Mouse (Mus musculus): Measurements from ENCODE around the gene Mrps18a.

Mrps18a gene

DNA sequence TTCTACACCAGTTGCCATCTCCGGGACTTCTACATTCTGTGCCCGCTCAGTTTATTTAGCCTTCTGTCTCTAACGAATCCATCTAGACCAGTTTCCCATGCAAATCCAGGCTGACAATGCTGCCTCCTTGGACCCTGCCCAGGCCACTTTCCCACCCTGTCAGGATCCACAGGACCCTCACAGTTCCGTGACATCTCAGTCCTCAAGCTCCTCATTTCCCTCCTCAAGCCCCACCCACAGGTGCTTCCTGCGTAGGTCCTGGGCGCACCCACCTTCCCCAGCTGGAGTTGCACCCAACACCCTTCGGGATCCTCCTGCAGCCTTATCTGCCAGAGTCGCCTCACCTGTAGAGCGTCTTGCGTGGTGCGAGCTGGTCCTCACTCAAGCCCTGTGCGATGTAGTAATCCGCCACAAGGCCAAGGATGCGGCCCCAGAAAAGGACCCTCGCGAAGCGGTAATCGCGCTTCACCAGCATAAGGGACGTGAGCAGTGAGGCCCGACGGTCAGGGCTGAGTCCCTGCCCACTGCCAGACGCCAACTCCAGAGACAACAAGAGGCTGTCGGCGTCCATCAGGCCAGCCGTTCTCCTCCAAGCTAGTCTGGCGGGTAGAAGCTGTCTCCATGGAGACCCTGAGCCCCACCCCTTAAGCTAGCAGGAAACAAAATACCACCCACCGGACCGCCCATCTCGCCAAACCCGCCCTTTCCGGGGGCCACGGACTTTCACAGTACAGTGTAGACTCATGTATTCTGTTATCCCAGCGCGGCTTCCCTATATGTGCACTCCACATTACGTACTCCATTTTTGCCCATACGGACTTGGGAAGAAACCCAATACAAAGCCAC, 33.0 kb downstream of the Mrps18a start, which contains the start of gene Rsph9:
Gene Rsph9, minus strand, starts transcription at position 639 of the 846 bp plus-strand sequence.
- peak; percentile 78 for DNase-seq (ENCODE audit: extremely low spot score, low spot score)

DNA sequence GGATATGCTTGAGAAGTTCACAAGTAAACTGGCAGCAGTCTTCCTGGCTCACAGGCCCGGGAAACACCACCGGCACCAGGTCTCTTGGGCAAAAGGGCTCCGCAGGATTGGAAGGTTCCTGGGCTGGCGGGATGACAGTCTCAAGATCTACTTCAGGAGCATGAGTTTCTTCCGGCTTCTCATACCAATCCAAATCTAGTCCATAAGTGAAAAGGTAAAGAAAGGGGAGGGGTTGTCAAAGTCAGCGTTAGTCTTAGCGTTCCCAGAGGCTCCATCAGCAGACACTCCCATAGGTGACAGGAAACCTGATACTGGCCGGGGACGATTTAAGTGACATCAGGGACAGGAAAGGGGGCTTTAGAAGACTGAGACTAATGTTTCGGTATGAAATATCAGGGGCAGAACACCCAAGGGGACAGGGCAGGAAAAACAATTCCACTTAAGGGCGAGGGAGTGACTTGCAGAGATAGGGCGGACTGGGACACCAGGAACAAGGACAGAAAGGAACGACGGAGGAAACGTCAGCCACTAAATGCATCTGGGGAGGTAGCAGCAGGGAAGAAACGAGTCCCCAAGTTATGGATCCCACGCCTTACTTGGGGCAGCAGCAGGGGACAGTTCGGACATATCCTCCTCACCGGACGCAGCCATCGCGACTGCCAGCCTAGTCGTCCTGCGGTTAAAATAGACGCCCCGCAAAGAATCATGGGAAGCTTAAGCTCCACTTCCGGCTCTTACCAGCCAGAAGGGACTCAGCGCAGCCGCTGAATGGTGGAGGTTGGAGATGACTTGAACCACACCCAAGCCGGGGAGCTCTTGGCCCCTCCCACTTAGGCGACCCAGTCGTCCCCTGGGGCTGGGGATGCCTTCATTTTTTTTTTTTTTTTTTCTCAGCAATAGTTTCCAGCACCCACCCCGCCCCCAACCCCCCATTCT, 42.3 kb downstream of the Mrps18a start, which contains the start of gene Mad2l1bp:
Gene Mad2l1bp, minus strand, starts transcription at position 707 of the 936 bp plus-strand sequence.
- DNase-seq (ENCODE audit: extremely low spot score, low spot score) = peak; percentile 79

GRCm38 (mm10) chr17:46154336-46154735, 43.5 kb downstream of the Mrps18a start:
- no peak for DNase-seq (ENCODE audit: extremely low spot score, low spot score)

DNA sequence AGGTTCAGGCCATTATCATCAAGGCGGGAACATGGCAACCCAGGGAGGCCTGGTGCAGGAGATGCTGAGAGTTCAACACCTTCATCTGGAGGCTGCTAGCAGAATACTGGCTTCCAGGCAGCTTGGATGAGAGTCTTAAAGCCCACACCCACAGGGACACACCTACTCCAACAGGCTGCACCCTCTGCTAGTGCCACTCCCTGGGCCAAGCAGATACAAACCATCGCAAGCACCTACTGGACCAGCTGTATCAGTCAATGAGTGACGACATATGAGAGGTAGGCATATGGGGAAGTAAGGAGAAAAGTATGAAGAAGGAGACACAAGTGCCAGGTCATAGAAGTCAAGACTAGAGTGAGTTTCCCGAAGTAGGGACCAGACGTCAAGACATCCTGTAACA, 45.9 kb downstream of the Mrps18a start:
- no peak for DNase-seq (ENCODE audit: extremely low spot score, low spot score)

GRCm38 (mm10) chr17:46157131-46157530, 46.3 kb downstream of the Mrps18a start:
- no peak for DNase-seq (ENCODE audit: extremely low spot score, low spot score)

DNA sequence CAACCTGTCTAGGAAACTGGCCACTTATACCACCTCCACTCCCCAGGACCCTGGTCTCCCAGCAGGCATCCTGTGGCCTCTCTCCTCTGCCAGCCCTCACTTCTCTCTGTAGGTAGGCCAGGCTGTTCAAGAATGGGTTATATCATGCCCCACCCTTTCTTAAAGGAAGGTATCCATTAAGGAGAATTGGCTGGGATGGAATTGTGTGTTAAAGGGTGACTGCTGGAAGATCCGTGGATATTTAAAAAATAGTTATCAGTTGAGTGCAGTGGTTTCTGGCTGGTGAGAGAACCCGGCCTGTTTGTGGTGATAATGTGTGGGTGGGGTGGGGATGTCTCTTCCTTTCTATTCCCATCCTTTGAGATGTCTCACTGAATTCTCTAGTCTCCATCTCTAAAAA, 48.5 kb downstream of the Mrps18a start:
- no peak for DNase-seq (ENCODE audit: extremely low spot score, low spot score)

DNA sequence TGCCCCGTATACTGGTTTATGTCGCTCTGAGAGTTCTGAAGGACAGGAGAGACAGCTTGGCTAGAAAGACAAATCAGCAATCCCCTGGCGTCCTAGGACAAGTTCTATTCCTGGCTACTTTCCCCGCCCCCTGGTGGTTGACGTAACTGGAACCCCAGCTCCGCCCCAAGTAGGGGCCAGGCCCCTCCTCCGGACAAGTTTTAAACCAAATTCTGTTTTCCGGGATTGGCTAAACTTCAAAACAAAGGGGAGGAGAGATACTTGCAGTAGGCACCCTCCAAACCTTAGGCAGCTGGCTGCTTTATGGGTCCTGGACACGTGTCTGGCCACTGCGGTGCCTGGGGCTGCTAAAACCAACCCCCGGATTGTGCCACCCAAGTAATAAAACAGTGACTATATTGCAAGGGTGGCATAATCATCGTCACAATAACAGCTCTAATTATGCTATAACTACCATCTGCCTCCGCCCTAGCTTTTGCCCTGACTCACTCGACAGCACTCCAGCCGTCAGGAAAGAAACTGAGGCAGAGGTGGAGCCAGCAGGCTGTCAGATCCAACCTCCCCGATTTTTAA, 49.4 kb downstream of the Mrps18a start:
- peak; percentile 82 for DNase-seq (ENCODE audit: extremely low spot score, low spot score)

GRCm38 (mm10) chr17:46160686-46161085, 49.9 kb downstream of the Mrps18a start, which contains the start of gene Gtpbp2:
Gene Gtpbp2 (plus strand): TSS chr17:46161032.
- peak; percentile 91 for DNase-seq (ENCODE audit: extremely low spot score, low spot score)

DNA sequence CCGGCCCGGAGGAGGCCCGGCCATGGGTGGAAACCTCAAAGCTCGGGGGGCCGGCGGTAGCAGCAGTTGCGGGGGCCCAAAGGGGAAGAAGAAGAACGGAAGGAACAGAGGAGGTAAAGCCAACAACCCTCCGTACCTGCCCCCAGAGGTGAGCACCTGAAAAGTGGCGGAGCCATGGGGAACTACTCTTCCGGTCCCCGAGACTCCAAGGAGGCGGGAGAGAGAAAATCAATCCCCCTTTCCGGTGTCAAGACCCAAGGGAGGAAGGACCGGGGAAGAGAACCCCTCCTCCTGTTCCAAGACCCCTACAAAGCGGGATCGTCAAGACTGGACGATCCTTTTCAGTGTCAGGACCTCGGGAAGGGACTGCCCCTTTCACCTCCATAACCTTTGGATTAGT, 50.4 kb downstream of the Mrps18a start:
- no peak for DNase-seq (ENCODE audit: extremely low spot score, low spot score)

DNA sequence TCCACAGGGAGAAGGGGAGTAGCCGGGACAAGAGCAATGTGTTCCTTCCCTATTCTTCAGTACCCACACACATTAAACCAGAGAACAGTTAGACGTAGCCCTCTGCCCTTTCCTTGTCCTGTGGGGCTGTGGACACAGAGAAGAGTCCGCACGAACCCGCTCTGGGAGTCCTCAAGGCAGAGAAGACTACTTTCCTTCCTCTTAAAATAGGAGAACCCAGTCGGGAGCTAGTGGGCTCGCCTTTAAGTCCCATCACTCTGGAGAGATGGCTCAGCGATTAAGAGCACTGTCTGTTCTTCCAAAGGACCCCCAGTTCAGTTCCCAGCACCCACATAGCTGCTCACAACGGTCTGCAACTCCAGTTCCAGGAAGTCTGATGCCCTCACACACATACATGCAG, 50.9 kb downstream of the Mrps18a start:
- DNase-seq (ENCODE audit: extremely low spot score, low spot score) = no peak

- DNase-seq (ENCODE audit: extremely low spot score, low spot score) = no peak
These were observed 51.8 kb downstream of the Mrps18a start for GRCm38 (mm10) chr17:46162551-46162950.

DNA sequence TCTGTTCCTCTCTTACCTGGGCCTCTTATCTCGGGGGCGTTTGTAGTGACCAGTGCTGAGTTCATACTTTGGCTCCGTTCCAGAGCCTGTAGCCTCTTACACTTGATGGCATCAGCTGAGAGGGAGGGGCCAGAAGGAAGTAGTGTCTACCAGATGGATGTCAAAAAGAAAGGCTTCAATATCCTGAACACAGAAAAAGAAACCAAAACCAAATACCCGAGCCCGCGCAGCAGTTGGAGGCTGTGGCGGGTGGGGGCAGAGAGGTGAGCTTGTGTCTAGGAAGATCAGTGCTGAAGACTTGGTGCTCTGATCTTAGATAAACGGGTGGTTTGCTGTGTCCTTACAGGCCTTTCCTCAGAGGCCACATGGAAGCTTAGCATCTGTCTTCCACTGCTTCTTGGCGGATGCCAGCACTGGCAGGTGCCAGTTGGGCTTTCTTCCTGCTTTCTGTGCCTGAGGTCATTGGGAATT, 52.2 kb downstream of the Mrps18a start:
- no peak for DNase-seq (ENCODE audit: extremely low spot score, low spot score)

DNA sequence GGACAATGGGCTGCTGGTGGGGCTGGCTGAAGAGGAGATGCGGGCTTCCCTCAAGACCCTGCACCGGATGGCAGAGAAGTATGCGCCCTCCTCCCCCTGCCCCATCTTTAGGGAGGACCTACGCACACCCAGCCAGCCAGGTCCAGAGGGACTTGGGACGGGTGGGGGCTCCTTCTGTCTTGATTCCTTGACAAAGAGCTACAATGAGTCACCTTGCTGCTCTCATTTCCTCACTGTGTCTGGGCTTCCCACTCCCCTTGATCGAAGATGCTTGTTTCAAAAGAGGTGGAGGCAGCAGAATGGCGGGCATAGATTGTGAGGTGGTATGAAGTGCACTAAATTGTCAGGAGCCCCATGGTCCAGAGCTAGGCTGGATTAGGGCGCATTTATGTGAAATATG, 53.5 kb downstream of the Mrps18a start:
- DNase-seq (ENCODE audit: extremely low spot score, low spot score) = no peak

DNA sequence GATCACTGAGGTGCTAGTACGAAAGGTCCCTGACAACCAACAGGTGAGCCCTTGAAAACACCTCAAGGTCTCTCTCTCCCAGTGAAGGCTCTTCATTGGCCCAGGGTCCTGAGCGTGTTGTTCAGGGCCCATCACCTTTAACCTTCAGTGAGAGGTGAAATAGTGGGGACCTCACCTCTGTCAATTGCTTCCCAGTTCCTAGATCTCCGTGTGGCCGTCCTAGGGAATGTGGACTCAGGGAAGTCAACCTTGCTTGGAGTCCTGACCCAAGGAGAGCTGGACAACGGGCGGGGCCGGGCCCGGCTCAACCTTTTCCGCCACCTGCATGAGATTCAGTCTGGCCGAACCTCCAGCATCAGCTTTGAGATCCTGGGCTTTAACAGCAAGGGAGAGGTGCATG, 54.0 kb downstream of the Mrps18a start:
- no peak for DNase-seq (ENCODE audit: extremely low spot score, low spot score)

DNA sequence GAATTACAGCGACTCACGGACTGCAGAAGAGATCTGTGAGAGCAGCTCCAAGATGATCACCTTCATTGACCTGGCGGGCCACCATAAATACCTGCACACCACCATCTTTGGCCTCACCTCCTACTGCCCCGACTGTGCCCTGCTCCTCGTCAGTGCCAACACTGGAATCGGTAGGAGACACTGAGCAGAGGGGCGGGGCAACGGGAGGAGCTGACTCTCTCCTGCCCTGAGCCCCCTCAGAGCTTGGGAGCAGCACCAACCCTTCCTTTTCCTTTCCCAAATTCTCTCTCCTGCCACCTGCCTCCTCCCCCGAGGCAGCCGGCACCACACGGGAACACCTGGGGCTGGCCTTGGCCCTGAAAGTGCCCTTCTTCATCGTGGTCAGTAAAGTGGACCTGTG, 54.7 kb downstream of the Mrps18a start:
- no peak for DNase-seq (ENCODE audit: extremely low spot score, low spot score)

- no peak for DNase-seq (ENCODE audit: extremely low spot score, low spot score)
These were observed 55.5 kb downstream of the Mrps18a start for GRCm38 (mm10) chr17:46166270-46166669.

- DNase-seq (ENCODE audit: extremely low spot score, low spot score) = no peak
These were observed 56.2 kb downstream of the Mrps18a start for GRCm38 (mm10) chr17:46167014-46167413.

GRCm38 (mm10) chr17:46168318-46168717, 57.5 kb downstream of the Mrps18a start:
- no peak for DNase-seq (ENCODE audit: extremely low spot score, low spot score)

DNA sequence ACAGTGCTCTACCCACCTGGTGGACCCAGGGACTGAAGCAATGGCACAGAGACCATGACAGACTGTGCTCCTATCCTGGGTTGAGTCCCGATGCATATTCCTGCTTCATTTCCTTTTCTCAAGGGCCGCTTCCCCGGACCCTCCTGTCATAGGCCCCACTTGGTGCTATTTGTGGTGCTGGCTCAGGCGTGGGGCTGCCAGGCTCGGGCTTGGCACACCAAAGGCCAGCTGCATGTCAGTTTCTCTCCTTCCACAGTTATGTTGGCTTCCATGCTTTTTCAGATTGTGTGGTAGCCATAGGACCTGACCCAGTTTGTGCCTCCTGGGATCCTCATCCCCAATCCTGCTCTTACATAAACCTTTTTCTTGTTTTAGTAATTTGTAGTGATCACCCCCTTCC, 58.0 kb downstream of the Mrps18a start:
- DNase-seq (ENCODE audit: extremely low spot score, low spot score) = no peak

GRCm38 (mm10) chr17:46170538-46170937, 59.8 kb downstream of the Mrps18a start:
- DNase-seq (ENCODE audit: extremely low spot score, low spot score) = no peak
